Mouse (Mus musculus) lung, adult 2 months (tissue): ENCODE results near the gene Foxp1.

Experiments
- CTCF ChIP-seq: fragments of 200-500 bp; IDR thresholded peaks from 2 replicates; pipeline ENCODE4 v1.5.1; 2011; ENCODE audit warnings: mild to moderate bottlenecking, low read length, control low read depth; ENCODE audit not compliant: insufficient read depth
- POLR2A ChIP-seq: fragments of 200-500 bp; IDR thresholded peaks from 2 replicates; pipeline ENCODE4 v1.6.1; 2011; ENCODE audit warnings: low read depth, mild to moderate bottlenecking, control low read depth, low read length, borderline replicate concordance; ENCODE audit errors: extremely low read depth

DNA sequence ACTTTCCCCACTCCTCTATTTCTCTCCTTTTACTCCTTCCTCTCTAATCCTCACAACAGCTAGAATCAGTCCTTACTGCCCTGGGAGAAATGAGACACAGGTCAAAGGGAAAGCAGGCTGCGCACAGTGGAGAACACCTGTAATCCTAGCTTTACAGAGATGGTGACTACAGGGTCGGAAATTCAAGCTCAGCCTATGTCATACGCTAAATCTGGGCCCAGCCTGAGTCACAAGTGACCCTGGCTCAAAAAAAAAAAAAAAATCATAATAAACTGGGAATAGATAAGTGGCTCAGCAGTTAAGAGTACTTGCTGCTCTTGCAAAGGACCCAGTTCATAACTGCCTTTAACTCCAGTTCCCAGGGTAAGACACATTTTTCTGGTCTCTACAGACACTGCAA, 31.4 kb downstream of the Foxp1 start:
- no peak for TF ChIP-seq CTCF
- no peak for TF ChIP-seq POLR2A
